8 mouse cellular contexts compared by ENCODE assay signal in the genomic region with DNA sequence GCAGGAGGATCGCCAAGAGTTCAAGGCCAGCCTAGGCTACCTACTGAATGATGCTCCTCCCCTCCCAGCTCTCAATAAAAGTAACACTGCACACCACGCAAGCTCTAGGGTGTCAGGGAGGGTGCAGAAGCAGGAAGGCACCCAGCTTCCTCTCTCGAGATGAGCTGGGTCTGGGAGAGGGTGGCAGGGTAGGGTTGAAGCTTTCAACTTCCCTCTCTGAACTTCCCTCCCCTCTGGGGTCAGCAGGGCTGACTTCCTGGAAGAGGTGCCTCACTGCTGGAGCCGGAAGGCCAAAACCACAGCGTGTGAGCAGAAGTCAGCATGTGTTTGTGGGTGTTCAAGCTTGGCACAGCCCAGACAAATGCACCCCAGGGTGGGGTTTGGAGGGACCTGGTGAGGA. TPM values are rescaled to one million over a fixed set of nuclear protein-coding genes. Genes with fewer than 3 reads are reported as not detected.
DNase-seq lines count a peak whose midpoint lies in the region; ATAC-seq and TF ChIP-seq lines count a peak whose summit lies in the region.

No protein-coding gene starts in this region.

- no peak for TF ChIP-seq CTCF in heart, adult 2 months (IDR thresholded peaks at IDR 0.05)

- no peaks in the 10 kb centered on the region for H3K27me3 ChIP-seq in heart, adult 2 months (ENCODE audit: control insufficient read depth, insufficient read depth, low read length)

- TF ChIP-seq EP300 in heart, adult 2 months (IDR thresholded peaks at IDR 0.05; ENCODE audit: insufficient read depth, low read depth, low read length), result no peak

- ATAC-seq in hematopoietic stem cell, adult 5-6 weeks (replicated peaks in 1 of 2; ENCODE audit: insufficient read depth in 1 of 2, low FRiP score in 2 of 2, low TSS enrichment in 1 of 2, low read depth in 1 of 2, poor library complexity in 2 of 2, severe bottlenecking in 2 of 2), result peak; percentile 82 to 83
- ATAC-seq in megakaryocyte-erythroid progenitor cell, adult 5-6 weeks (replicated peaks; ENCODE audit: low FRiP score, low TSS enrichment, poor library complexity, severe bottlenecking), result no peak

- H3K4me1 ChIP-seq in heart, adult 2 months (ENCODE audit: control insufficient read depth, insufficient read depth, low read length), result no peaks in the 10 kb centered on the region

- no peak overlapping the region; the same call in 1 of the 2 replicates for H3K27ac ChIP-seq in heart, adult 2 months

- intact Hi-C loops in heart, adult 2 months (cut with DNase I), result no loop called here

- no peak overlapping the region for H3K4me3 ChIP-seq in heart, adult 2 months

- no peak for TF ChIP-seq POLR2A in heart, adult 2 months (IDR thresholded peaks at IDR 0.05; ENCODE audit: insufficient read depth, low read depth, low read length)

- no peak overlapping the region for H3K9ac ChIP-seq in heart, adult 2 months (ENCODE audit: low read depth, low read length)

- no peaks in the 10 kb centered on the region for H3K79me2 ChIP-seq in heart, adult 2 months (replicated peaks; ENCODE audit: control insufficient read depth, insufficient read depth, low read length)

- no peaks in the 10 kb centered on the region for H3K36me3 ChIP-seq in heart, adult 2 months (ENCODE audit: control insufficient read depth, insufficient read depth, low read length)

- 57% methylated on average over 5 of the region's 5 CpGs for WGBS in heart, adult 2 months

- peak; percentile 57 to 82 for DNase-seq in heart, adult 2 months
- DNase-seq in heart, adult 8-10 months (ENCODE audit: low spot score), result no peak
- peak; percentile 90 for DNase-seq in CD4-positive helper T cell, adult 2 months (ENCODE audit: low read depth, low spot score)
- DNase-seq in natural killer cell, adult 2 months (ENCODE audit: low spot score in 2 of 2), result peak; percentile 91 to 92
- no peak for DNase-seq in gastrocnemius, adult 18-20 months (ENCODE audit: low spot score)
- DNase-seq in layer of hippocampus, adult 8-10 months (ENCODE audit: low spot score in 2 of 2), result no peak

RNA-seq across cellular contexts. Expression of a gene that starts 10.6 kb away (rescaled TPM):
- total RNA-seq in heart, adult 2 months (2021), result 10 to 100 TPM in 1 of 2 experiments, 1 to 10 TPM in 1; 7.4 to 11.5 TPM
- polyA plus RNA-seq in heart, adult 2 months (2012; rRNA removed), result 18.4 and 23.1 TPM in 2 replicates
- total RNA-seq in heart, adult 8-10 months (2022), result 1 to 10 TPM; 6.0 to 8.3 (median 6.9) TPM
- 33.6 and 67.3 TPM in 2 replicates for total RNA-seq in hematopoietic stem cell, adult 5-6 weeks (2017)
- total RNA-seq in megakaryocyte-erythroid progenitor cell, adult 5-6 weeks (2014; fragmentation: Nextera tagmentation), result 17.6 and 38.9 TPM in 2 replicates
- 21.3 and 22.9 TPM in 2 replicates for total RNA-seq in megakaryocyte-erythroid progenitor cell, adult 5-6 weeks (2017)
- 1 to 10 TPM; 3.3 to 3.5 TPM for total RNA-seq in gastrocnemius, adult 18-20 months (2021)
- 10 to 100 TPM; 18.1 to 25.0 (median 22.8) TPM for total RNA-seq in layer of hippocampus, adult 8-10 months (2022)

RNA-seq across cellular contexts. Expression of a gene that starts 31.1 kb away (rescaled TPM):
- 10 to 100 TPM; 10.6 to 11.0 TPM for total RNA-seq in heart, adult 2 months (2021)
- 13.9 and 14.6 TPM in 2 replicates for polyA plus RNA-seq in heart, adult 2 months (2012; rRNA removed)
- 10 to 100 TPM in 2 of 4 experiments, 1 to 10 TPM in 2; 8.8 to 11.5 (median 9.9) TPM for total RNA-seq in heart, adult 8-10 months (2022)
- total RNA-seq in hematopoietic stem cell, adult 5-6 weeks (2017), result 11.3 and 16.8 TPM in 2 replicates
- total RNA-seq in megakaryocyte-erythroid progenitor cell, adult 5-6 weeks (2014; fragmentation: Nextera tagmentation), result 26.7 and 32.2 TPM in 2 replicates
- total RNA-seq in megakaryocyte-erythroid progenitor cell, adult 5-6 weeks (2017), result 5.6 and 8.6 TPM in 2 replicates
- total RNA-seq in gastrocnemius, adult 18-20 months (2021), result 1 to 10 TPM; 4.1 to 5.4 TPM
- total RNA-seq in layer of hippocampus, adult 8-10 months (2022), result 100 to 1,000 TPM; 160 to 168 (median 167) TPM

RNA-seq across cellular contexts. Expression of a gene that starts 52.8 kb away (rescaled TPM):
- not detected for total RNA-seq in heart, adult 2 months (2021)
- polyA plus RNA-seq in heart, adult 2 months (2012; rRNA removed), result not detected in 2 replicates
- total RNA-seq in heart, adult 8-10 months (2022), result not detected
- not detected in 2 replicates for total RNA-seq in hematopoietic stem cell, adult 5-6 weeks (2017)
- not detected in 2 replicates for total RNA-seq in megakaryocyte-erythroid progenitor cell, adult 5-6 weeks (2014; fragmentation: Nextera tagmentation)
- not detected in 2 replicates for total RNA-seq in megakaryocyte-erythroid progenitor cell, adult 5-6 weeks (2017)
- total RNA-seq in gastrocnemius, adult 18-20 months (2021), result not detected
- under 1 TPM in 2 of 4 experiments, not detected in 2; 0.67 to 0.80 TPM for total RNA-seq in layer of hippocampus, adult 8-10 months (2022)

Comparison
In these comparisons a context has a peak if more than half of its experiments do, and no peak if none do; other contexts are left out.
1. DNase-seq: peak in heart, adult 2 months (2 of 2), CD4-positive helper T cell, adult 2 months (single experiment) and natural killer cell, adult 2 months (2 of 2); none in heart, adult 8-10 months (single experiment), gastrocnemius, adult 18-20 months (single experiment) and layer of hippocampus, adult 8-10 months (0 of 2).